Mouse (Mus musculus): Measurements from ENCODE around the gene Fign. TPM values are rescaled to one million over a fixed set of nuclear protein-coding genes. Genes with fewer than 3 reads are reported as not detected.
A peak's percentile ranks its signal among the peaks of the same experiment; 100 is the strongest.

Gene Fign
- total RNA-seq (2021): 1 to 10 TPM in 1 of 2 experiments, under 1 TPM in 1; 0.62 to 2.3 TPM
- long read RNA-seq, experiment 1: 0 reads
- long read RNA-seq, experiment 2: 0 reads

DNA sequence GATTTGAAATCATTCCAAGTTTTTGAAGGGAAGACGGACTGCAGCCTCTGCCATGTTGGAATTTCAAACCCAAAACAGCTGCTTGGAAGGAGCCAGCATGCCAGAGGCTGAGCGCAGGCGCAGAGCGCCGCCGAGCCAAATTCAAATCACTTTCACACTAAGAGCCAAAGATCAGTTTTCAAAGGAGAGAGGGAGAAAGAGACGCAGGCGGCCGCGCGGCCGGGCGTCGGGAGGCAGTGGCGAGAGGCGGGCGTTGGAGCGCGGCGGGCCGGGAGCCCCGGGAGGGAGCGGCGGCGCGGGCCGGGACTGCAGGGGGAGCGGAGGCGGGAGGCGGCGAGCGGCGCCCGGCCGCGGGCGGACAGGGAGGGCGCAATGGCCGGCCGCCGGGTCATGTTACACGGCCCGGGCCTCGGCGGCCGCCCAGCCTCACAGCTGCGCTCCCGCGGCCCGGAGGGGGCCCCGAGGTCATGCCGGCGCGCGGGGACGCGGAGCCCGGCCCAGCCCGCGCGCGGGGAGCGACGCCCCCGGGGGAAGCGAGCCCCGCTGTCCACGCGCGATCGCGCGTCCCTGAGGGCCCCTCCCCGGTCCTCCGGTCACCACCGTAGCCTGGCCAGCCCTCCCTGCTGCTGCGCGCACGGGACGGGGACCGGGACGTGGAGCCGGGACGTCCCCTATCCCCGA lies at the start of gene Fign:
Gene Fign, minus strand, starts transcription at position 102 of the 681 bp plus-strand sequence.
- intact Hi-C loops (cut with DNase I): no loop called here
- peak; percentile 62 to 72 for DNase-seq

DNA sequence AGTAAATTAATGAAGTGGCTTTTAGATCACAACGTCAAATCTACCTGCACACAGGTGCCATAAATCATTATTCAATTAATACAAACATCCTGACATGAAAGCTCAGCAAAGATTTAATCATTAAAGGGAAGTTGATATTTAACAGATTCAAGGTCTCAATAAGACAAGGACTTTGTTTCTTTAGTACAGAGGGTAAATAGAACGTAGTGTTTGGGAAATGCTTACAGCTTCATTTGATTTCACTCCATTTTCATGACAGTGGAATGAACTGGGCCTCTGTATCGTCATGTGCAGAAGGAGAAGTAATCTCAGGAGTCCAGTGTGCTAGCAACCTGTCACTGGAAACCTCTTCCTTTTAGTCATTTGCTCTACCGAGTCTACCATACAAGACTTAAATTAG lies 35.8 kb upstream of the Fign start:
- intact Hi-C loops (cut with DNase I): no loop called here
- DNase-seq: no peak

DNA sequence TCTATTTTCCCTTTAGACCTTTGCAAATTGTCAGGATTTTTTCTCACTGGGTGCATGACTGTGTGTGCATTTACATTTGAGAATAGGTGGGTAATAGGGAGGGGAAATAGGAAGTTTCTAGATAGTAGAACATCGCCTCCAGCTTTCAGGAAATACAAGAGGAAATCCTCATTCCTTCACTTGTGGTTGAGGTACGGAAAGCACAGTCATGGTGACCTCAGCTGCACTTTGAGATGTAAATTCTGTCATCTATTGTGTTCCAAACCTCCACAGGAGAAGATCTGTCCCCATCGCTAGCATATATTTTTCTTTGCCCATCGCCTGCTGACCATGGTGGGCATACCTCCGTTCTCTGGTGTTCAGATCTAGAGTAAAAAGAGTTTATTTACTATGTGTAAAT lies 22.7 kb upstream of the Fign start:
- DNase-seq: no peak
- intact Hi-C loops (cut with DNase I): no loop called here

DNA sequence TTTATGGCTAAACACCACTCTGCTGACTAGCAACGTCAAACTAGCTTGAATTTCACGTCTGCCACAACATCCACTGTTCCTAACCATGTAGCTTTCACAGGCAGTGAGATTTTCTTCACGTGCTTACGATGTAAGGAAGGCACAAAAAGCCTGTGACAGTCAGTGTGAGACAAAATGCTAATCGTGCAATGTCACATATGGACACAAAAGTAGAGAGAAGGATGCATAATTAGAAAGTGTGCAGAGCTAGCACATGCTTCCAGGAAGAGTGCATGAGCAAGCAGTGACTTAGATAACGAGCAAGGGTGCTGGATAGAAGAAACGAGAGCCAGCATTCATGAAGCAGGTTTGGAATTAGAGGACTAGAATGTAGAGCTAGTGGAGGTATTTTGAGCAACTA lies 18.8 kb upstream of the Fign start:
- intact Hi-C loops (cut with DNase I): no loop called here
- DNase-seq: no peak

DNA sequence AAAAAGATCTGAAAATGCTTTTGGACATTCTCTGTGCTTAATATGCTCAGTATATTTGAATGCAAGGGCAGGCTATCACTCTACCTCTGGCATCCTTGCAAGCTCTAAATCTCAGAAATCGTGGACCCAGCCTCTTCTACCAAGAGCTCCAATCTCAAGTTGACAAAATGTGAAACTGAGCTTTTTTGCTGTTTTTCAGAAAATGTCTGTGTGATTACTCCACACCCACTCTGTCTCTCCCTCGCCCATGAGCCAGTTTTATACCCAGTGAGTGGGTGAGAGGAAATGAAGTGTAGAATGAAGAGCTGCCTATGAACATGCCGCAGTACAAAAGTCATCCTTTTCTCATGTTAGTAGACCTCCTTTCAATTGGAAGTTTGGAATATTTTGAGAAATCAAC lies 13.3 kb upstream of the Fign start:
- intact Hi-C loops (cut with DNase I): no loop called here
- no peak for DNase-seq

DNA sequence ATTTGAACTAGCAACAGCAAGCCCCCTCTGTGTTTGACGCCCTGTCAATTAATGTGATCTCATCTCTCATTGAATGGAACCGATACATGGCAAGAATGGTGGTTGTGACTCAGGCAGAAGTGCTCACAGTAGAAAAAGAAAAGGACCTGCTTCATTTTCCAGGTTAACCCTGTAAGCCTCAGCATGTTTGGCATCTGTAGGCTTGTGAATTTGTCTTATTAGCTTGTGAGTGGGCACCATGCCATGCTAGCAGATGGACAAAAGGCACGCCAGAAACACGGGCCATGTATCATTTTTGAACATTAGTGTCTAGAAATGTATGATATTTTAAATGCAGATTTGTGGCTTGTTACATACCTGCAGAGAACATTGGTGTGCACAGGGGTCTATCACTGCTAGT lies 12.0 kb upstream of the Fign start:
- no peak for DNase-seq
- intact Hi-C loops (cut with DNase I): no loop called here

DNA sequence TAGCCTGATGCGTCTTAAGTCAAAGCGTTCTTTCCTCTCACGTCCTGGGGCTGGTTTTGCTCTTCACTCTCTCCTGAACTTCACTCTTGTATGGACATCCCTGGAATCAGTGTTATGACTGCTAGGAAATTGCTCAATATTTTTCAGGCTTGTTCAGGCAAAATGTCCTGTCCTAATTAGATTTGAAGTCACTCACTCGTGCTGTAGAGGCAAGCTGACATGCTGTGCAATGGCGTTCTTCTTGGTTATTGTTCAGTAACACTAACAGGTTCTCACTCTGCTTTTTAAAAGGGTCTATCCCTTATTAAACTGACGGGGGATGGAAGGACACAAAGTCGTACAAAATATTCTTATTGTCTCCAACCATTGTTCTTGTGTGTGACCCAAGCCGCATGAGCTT lies 10.2 kb upstream of the Fign start:
- intact Hi-C loops (cut with DNase I): no loop called here
- no peak for DNase-seq

DNA sequence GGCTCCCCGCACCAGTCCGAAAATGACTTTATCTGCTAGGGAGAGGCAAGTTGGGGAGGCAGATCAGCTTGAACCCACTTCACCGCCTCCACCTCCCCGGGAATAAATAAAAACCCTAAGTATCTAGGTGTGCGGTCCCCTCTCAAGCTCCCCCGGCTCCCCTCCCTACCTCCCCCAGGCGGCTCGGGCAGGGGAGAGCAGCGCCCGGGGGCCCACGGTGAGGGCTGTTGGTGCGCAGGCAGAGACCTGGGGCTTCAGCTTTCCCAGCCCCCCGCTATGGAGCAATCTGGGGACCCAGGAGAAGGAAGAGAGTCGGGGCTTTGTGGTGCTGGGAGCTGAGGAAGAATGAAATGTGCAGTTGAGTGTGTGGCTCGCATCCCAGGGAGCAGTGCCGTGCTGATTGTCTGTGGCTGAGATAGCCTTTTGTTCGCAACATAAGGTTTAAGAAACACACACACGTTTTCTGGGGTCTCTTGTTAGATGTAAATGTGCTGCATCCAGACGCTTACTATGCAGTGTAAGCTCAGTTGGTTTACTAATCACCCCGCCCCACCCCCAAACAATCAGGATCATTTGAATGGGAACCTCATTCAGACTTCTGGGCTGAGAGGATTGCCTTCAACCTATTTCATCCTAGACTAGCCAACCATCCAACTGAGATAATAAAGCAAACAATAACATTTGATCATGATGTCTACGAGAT lies 931 bp upstream of the Fign start:
- no peak for DNase-seq
- intact Hi-C loops (cut with DNase I): no loop called here

DNA sequence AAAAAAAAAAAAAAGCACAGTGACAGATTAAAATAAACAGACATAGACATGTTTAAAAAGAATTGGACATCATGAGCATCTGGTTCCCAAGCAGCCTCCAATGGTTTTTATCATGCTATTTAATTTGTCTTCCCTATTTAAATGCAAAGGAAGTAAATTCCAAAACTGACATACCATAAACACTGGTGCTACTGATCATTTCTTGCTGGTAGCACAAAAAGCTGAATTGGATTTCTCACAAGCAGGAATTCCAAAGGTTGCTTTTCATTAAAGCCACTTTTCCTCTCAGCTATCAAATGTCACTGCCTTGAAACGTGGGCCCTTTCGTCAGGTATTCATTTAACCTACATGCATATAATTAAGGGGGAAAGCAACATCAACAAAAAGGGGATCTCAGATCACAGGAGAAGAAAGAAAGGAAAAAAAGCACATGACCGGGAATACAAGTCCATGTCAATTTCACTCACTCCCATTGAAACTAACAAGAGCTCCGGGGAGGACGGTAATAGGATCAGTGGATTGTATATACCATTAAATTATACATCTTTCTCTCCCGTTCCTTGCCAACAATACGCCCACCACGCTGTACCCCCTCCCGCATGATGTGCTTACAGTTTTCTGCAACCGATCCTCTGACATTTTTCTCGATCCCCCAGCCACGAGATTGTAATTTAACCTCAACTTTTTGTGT lies 972 bp downstream of the Fign start:
- intact Hi-C loops (cut with DNase I): no loop called here

DNA sequence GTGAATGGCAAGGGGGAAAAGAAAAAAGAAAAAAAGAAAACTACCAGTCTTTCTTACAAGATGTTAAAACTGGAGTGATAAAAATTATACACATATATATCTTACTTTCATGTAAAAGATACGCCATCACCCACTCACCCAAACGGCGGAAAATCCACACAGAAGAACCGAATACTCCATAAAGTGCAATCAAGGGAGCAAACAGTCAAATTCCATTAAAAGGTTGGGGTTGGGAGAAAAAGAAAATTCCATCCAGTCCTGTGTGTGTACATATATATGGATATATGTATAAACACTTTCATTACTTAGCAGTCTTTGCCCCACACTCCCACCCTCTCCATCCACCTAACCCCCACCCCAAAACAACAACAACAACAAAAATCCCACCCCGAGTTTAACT lies 1.7 kb downstream of the Fign start:
- intact Hi-C loops (cut with DNase I): no loop called here
- DNase-seq: no peak

More for the DNA sequence above, 972 bp downstream of the Fign start:
- DNase-seq: no peak

DNA sequence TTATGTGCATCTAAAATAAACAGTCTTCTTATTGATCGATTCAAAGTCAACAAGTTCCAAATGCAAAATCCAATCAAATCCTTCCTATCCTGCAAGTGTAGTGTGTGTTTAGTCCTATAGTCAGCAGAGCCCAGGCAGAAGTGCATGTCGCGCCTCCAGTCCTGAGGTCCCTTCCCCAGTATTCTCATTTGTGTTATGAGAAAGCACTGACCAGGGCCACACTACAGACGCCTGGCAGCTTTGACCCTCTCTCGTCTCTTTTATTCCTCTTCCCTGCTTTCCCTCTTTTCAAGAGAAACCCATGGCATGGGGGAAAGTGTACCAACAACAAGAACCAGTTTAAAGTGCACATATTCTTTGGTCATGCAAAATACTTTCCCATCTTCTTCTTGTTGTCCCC lies 2.3 kb downstream of the Fign start:
- intact Hi-C loops (cut with DNase I): no loop called here
- DNase-seq: no peak

DNA sequence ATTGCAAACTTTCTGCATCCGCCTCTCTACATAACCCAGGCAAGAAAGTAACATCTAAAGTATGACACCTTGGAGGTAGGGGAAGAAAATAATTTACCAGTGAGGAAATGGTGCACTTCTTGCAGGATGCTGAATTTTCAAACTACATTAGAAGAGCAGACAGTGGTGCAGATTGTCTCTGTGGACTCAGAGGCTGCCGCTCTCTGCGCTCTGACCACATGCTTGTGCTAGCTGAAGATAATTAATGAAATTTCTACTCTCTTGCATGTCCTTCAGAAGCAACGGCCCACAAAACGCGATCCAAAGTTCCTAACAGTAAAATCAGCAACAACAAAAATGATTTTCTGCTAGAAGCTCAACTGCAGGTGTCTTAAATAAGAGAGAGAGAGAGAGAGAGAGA lies 4.8 kb downstream of the Fign start:
- no peak for DNase-seq
- intact Hi-C loops (cut with DNase I): no loop called here

DNA sequence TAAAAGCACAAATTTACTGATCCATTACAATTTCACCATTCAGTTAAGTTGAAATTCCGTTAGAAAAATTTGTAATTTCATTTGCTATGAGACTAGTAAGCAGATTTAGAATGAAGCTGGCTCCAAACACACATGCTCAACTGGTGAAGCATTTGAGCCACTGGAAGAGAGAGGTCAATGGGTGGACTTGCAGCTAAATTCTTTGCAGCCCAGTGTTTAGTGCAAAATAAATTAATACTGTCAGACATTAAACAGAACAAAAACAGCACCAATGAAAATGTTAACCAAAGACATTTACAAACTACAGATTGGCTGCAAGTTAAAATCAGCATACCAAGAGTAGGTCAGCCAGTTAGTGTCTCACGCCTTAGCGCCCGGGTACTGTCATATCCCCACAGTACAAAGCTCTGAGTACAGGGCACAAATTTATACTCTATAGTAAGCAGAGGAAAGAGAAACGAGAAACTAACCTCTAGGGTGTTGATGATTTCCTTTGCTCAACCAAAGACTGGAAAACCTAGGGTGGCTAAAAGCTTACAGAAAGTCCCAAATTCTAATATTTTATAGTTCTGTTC lies 13.9 kb downstream of the Fign start:
- intact Hi-C loops (cut with DNase I): no loop called here
- DNase-seq: no peak

DNA sequence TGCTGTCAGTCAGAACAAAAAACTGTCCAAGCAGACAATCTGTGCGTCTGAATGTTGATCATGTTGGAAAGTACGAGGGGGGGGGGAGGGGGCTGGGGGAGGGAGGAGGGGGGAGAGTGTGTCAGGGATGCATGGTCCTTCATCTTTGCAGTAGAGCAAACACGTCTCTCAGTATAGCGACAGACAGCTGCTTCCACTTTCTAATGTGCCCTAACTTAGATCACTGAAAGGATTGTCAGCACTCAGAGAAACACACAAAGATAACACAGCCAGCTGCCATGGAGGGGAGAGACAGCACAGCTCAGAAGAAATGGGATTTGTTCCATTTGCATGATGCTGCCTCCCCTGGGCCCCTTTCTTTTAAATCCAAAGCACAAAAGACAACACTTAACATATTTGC lies 18.1 kb downstream of the Fign start:
- DNase-seq: no peak
- intact Hi-C loops (cut with DNase I): no loop called here

DNA sequence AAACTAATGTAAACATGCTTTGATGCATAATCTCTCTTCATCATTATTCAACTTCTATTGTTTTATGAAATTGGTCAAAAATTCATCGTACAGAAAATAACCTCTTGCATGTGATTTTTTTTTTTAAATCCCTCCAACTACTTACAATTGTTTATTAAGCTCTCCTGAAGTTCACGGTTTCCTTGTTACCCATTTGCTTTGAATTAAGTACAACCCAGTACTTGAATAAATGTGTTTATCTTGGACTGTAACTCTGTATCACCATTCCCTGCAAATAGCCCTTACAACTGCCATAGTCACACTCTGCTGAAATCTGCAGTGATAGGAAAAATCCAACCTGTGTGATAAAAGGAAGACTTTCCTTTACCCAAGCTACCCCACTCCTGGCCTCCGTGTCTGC lies 19.3 kb downstream of the Fign start:
- intact Hi-C loops (cut with DNase I): no loop called here
- DNase-seq: no peak

DNA sequence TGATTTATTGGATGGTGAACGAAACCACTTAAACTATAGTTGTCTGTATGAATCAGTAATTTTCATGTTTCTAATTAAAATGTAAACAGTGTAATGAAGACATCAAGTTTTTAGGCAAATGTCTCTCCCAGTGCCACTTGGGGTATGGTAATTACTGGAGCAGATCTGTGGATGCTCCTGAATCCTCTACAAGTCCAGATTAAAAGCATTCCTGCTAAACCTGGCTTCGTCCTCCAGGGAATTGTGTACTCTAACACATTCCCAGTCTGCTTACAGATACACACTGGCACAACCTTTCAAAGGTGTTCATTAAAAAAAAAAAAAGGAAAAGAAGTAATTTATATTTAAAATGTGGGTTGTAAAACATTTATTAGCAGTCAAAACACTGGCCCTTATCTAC lies 20.0 kb downstream of the Fign start:
- intact Hi-C loops (cut with DNase I): no loop called here
- DNase-seq: no peak

DNA sequence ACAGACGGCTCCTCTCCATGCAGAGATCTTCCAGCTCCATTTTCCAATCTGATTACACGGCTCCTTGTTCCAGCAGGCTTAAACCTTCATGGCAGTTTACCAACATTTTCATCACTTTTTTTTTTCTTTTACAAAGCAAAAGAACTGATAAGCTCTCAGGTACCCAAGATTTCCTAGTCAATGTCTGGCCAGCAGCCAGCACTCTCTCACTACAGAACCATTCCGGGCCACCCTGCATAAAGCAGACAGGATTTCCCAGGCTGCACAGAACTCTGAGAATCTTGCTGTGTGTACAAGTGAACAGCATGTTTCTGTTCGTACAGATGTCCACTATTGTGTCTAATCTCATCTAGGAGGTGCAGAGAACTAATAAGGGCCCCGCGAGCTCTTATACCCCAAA lies 22.0 kb downstream of the Fign start:
- intact Hi-C loops (cut with DNase I): no loop called here
- DNase-seq: no peak

DNA sequence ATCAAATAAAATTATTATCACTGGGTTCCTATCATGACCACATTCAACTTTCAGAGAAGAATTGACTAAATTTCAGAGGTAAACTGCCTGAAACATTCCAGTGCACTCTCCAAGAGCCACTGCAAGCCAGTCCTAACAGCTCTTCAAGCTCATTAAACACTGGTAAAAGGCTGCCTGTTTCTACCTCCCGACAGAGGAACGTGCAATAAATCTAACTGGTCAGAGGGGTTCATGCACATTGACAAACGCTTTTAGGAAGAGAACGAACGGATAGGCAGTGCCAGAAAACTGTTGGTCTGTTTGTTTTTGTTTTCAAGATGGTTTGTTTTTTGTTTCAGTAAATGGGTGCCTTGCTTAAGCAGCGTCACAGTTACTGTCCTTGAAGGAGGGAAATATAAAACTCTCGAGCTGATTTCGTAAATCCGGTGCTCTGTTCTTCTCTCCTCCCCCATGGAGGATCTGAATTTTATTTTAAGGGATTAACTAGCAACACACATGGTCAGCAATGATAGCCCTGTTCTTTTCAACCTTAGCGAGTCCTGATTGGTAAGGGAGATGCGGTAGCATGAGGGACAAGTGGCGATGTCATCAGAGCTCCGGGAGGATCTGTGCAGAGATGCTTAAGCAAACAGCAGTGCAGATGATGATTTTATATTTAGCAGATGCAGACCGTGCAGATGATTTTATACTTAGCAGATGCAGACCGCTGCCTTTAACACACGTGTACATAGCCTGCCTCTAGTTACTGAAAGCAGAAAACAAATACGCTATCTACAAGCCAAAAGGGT lies 23.0 kb downstream of the Fign start:
- DNase-seq: no peak
- intact Hi-C loops (cut with DNase I): no loop called here

DNA sequence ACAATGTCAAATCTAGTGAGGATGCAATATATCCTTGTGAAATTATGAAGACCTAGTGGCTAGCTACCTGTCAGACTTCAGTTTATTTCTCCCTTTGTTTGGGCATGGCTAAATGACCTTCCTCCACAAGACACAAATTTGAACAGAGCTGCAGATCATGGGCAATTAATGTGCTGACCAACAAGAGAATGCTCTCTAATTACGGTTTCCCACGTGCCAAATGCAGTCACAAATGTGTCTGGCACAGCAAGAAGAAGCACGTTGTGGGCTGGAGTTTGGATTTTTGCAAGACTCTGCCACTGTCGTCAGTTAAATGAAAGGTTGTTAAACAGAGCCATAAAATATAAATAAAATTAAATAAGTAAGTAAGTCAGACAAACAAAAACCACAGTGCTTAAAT lies 25.7 kb downstream of the Fign start:
- DNase-seq: no peak
- intact Hi-C loops (cut with DNase I): no loop called here

DNA sequence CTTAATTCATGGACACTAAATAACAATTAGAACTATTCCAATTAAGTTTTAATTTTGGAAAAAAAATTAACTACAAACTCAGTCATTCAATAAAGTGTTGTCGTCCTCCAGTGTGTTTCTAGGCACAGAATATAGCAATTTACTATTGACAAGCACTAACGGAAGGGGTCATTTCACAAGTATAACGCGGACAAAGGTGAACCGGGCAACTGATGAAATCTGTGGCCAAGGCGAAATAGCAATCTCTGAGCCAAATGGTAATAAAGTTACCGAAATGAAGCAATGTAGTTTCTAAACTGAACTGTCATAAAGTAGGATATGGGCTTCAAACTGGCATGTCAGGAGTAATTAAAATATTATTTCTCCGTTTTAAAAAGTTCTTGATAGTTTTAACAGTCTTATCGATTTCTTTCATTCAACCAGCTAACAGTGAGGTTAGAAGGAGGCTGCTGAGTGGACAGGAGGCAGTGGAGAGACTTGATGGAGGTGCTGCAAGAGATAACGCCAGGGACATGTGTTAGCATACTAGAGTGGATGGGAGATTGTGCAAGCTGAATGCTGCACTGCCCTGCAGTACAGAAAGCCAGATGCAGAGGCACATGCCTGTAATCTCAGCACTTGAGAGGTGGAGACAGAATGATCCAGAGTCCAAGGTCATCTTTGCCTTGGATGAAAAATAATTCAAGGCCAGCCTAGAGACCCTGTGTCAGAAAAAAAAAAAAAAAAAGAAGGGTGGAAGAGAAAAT lies 27.7 kb downstream of the Fign start:
- intact Hi-C loops (cut with DNase I): no loop called here
- no peak for DNase-seq

Measured in gastrocnemius, postnatal 36 days (tissue).